Mouse (Mus musculus): Measurements from ENCODE around the gene Dohh.

GRCm38 (mm10) chr10:81411471-81412400, 27.5 kb downstream of the Dohh start:
- TF ChIP-seq CTCF (IDR thresholded peaks at IDR 0.05; ENCODE audit: low read depth) = no peak
- TF ChIP-seq EP300 (IDR thresholded peaks at IDR 0.05; ENCODE audit: low read depth) = no peak

Data from liver, postnatal 0 days (tissue).